Mouse (Mus musculus) cerebellum, adult 2 months (tissue): ENCODE measurements around the gene Srgap1. TPM values are rescaled to one million over a fixed set of nuclear protein-coding genes. Genes with fewer than 3 reads are reported as not detected.

Experiments
- DNase-seq, 2 experiments: peaks; one replicate each; pipeline ENCODE4 v3.0.0; 2021
- H3K27ac ChIP-seq: fragments of 200-500 bp; 2 replicates; pipeline ENCODE4 v1.5.1; 2012; ENCODE audit warnings: low read length, control low read depth, inconsistent platforms; ENCODE audit not compliant: insufficient read depth
- H3K27me3 ChIP-seq: fragments of 200-500 bp; 2 replicates; pipeline ENCODE4 v1.6.1; 2012; ENCODE audit warnings: inconsistent platforms, mild to moderate bottlenecking, low read length, moderate library complexity; ENCODE audit not compliant: control insufficient read depth, insufficient read depth
- H3K4me1 ChIP-seq: fragments of 200-500 bp; 2 replicates; pipeline ENCODE4 v1.6.1; 2011; ENCODE audit warnings: low read length; ENCODE audit not compliant: control insufficient read depth, insufficient read depth
- H3K4me3 ChIP-seq: fragments of 200-500 bp; replicated peaks from 2 replicates; pipeline ENCODE3; 2011; ENCODE audit warnings: mild to moderate bottlenecking, low read depth, low read length, control low read depth; ENCODE audit not compliant: insufficient read depth
- CTCF ChIP-seq: fragments of 200-500 bp; IDR thresholded peaks from 2 replicates; pipeline ENCODE4 v1.5.1; 2011; ENCODE audit warnings: low read depth, mild to moderate bottlenecking, control low read depth, low read length, moderate library complexity, borderline replicate concordance; ENCODE audit not compliant: insufficient read depth
- POLR2A ChIP-seq: fragments of 200-500 bp; IDR thresholded peaks from 2 replicates; pipeline ENCODE4 v1.6.1; 2011; ENCODE audit warnings: low read length, control low read depth, borderline replicate concordance; ENCODE audit not compliant: insufficient read depth
- WGBS: fragments of 180-500 bp; shearing (Covaris S2); methylation state at CpG from one replicate; pipeline ENCODE4 v1.1.7; 2018; 5-methylcytosine and 5-hydroxymethylcytosine counted together
- polyA plus RNA-seq: library from polyadenylated mRNA; depleted of rRNA; stranded (reverse); fragments of >200 nt; gene quantifications from 2 replicates; pipeline ENCODE4 v1.2.3, GENCODE M21; 2012; rRNA removed

Gene Srgap1
- polyA plus RNA-seq, result 18.5 and 18.7 TPM in 2 replicates

- TF ChIP-seq POLR2A, result no peak
- TF ChIP-seq CTCF, result no peak
- Histone ChIP-seq H3K4me1 (no peaks in the 10 kb centered on the region), H3K27me3 (peaks cover 1% of the 10 kb centered on the region; the same call in 1 of the 2 replicates), H3K4me3 (peak within 1 kb of the TSS; percentile 65), H3K27ac (no peak within 1 kb of the TSS)
- DNase-seq, result peak; percentile 36 to 48
- WGBS, result under 1% methylated on average over 60 of the region's 79 CpGs
Observed at GRCm38 (mm10) chr10:122046904-122047726, at the start of gene Srgap1. Gene Srgap1, minus strand, starts transcription at chr10:122047315.

GRCm38 (mm10) chr10:122096462-122096979, 49.4 kb upstream of the Srgap1 start:
- no peak for DNase-seq
- under 1% methylated on average over 48 of the region's 48 CpGs for WGBS
- Histone ChIP-seq H3K4me1 (no peaks in the 10 kb centered on the region; the same call in 1 of the 2 replicates), H3K4me3 (peak overlapping the region; percentile 62), H3K27ac (peak overlapping the region; percentile 49), H3K27me3 (no peaks in the 10 kb centered on the region)
- TF ChIP-seq POLR2A (no peak), CTCF (no peak)

GRCm38 (mm10) chr10:122090472-122090871, 43.4 kb upstream of the Srgap1 start:
- DNase-seq, result no peak
- Histone ChIP-seq H3K27me3 (no peaks in the 10 kb centered on the region), H3K4me1 (no peaks in the 10 kb centered on the region; the same call in 1 of the 2 replicates), H3K4me3 (no peak overlapping the region), H3K27ac (no peak overlapping the region)
- WGBS, result 83% methylated on average over 1 of the region's 1 CpGs
- TF ChIP-seq CTCF, result no peak
- no peak for TF ChIP-seq POLR2A

- no peak for DNase-seq
- 57% methylated on average over 1 of the region's 1 CpGs for WGBS
- Histone ChIP-seq H3K27me3 (no peaks in the 10 kb centered on the region), H3K4me3 (no peak overlapping the region), H3K27ac (no peak overlapping the region), H3K4me1 (no peaks in the 10 kb centered on the region)
- no peak for TF ChIP-seq CTCF
- TF ChIP-seq POLR2A, result no peak
Observed at GRCm38 (mm10) chr10:122081352-122081751, 34.2 kb upstream of the Srgap1 start.

- DNase-seq, result no peak
- Histone ChIP-seq H3K4me1 (no peaks in the 10 kb centered on the region), H3K4me3 (no peak overlapping the region), H3K27me3 (no peaks in the 10 kb centered on the region; the same call in 1 of the 2 replicates), H3K27ac (no peak overlapping the region)
- TF ChIP-seq CTCF (no peak), POLR2A (no peak)
Observed at GRCm38 (mm10) chr10:122069153-122069552, 22.0 kb upstream of the Srgap1 start.

- Histone ChIP-seq H3K27ac (no peak overlapping the region), H3K27me3 (no peaks in the 10 kb centered on the region), H3K4me3 (no peak overlapping the region), H3K4me1 (no peaks in the 10 kb centered on the region)
- WGBS, result 93% methylated on average over 6 of the region's 6 CpGs
- no peak for DNase-seq
- no peak for TF ChIP-seq POLR2A
- no peak for TF ChIP-seq CTCF
Observed at GRCm38 (mm10) chr10:122055826-122056225, 8.7 kb upstream of the Srgap1 start.

GRCm38 (mm10) chr10:122054535-122054934, 7.4 kb upstream of the Srgap1 start:
- peak in 1 of 2 experiments; percentile 13 for DNase-seq
- WGBS, result 12% methylated on average over 8 of the region's 8 CpGs
- no peaks in the 10 kb centered on the region for H3K4me1 ChIP-seq
- TF ChIP-seq POLR2A (no peak), CTCF (peak; percentile 31; the same call in 1 of the 2 replicates)
- no peaks in the 10 kb centered on the region for H3K27me3 ChIP-seq
- no peak overlapping the region for H3K4me3 ChIP-seq
- H3K27ac ChIP-seq, result no peak overlapping the region

GRCm38 (mm10) chr10:122051831-122052230, 4.7 kb upstream of the Srgap1 start:
- no peak overlapping the region for H3K27ac ChIP-seq
- H3K4me3 ChIP-seq, result no peak overlapping the region
- peaks cover 1% of the 10 kb centered on the region; the same call in 1 of the 2 replicates for H3K27me3 ChIP-seq
- peak; percentile 62 to 82 for DNase-seq
- WGBS, result 22% methylated on average over 6 of the region's 6 CpGs
- no peaks in the 10 kb centered on the region for H3K4me1 ChIP-seq
- TF ChIP-seq CTCF, result peak; percentile 100
- TF ChIP-seq POLR2A, result no peak
